Mouse (Mus musculus): ENCODE results near the gene Itga6.

DNA sequence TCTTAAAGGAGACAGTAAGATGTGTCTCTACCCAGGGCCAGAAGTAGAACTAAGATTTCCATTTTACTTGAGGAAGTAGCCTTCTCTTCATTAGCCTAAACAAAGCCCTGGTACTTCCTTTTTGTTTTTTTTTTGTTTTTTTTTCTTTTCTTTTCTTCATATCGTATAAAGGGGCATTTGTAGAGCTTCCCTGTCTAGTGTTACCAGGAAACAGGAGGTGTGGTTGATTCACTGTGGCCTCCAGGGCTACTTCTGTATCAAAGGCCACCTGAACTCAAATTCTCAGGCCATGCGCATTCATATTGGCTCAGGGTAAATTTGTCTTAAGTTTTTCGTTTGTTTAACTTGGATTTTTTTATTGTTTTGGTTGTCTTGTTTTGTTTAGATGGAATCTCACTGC lies 120.5 kb downstream of the Itga6 start:
- TF ChIP-seq POLR2A (IDR thresholded peaks at IDR 0.05; ENCODE audit: low read depth, low read length) (no peak), CTCF (IDR thresholded peaks at IDR 0.05; ENCODE audit: extremely low read depth, insufficient read depth, insufficient read length, insufficient replicate concordance) (no peak)
